Mouse (Mus musculus): Measurements from ENCODE around the gene Pkhd1.

DNA sequence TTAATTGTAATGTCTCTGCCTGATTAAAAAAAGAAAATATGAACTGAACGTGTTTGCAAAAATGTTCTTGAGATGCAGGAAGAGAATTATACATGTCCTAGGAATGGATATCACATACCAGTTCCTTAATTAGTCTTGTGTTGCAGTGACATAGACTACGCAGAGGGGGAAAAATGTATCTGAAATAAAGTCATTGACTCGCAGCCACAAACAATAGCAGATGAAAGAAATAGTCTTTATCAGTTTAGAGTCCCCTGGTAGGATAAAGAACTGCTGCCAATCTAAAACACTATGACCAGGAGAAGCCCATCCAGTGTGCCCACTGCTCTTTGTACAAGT is 188.8 kb downstream of the Pkhd1 start:
- no peak for TF ChIP-seq CTCF (conservative IDR thresholded peaks at IDR 0.05; ENCODE audit: low read length)
- no peak for TF ChIP-seq POU5F1 (IDR thresholded peaks at IDR 0.05; ENCODE audit: borderline replicate concordance, low read length)
